Mouse (Mus musculus): ENCODE results near the gene Rxrb.
A peak's percentile ranks its signal among the peaks of the same experiment; 100 is the strongest.

Rxrb gene

DNA sequence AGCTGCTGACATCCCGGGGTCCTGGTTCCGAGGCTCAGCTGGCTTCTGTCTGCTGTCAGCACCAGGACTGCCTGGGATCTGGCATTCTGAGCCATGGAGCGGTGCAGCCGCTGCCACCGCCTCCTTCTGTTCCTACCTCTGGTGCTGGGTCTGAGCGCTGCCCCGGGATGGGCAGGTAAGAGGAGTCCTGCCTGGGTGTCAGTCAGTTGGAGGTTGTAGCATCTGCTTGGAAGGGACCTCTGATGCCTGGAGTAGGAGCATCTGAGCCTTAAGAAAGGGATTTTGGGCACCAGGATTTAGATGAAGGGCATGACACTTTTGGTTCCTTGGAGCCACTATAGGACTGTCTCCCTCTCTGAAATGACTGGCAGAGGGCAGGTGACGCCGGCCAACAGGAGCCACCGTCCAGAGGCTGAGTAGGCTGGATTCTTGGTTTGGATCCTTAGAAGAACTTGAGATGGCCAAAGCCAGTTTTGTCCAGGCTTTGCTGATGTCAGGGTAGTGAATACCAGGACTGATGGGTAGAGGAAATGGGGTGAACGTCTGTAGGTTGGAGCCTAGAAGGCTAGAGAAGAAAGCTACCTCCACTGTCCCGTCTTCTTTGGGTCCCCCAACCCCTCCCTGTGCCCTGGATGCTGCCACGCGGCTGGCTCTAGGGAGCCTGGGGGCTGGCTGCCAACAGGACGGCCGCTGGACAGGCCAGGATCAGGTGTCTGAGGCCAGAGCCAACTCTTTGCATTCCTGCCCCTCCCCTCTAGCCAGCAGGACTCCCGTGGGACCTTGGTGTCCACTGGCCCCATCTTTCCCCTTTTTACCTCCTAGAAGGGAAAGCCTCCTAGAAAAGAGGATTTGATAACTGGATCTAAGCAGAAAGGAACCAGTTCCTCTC, 8.2 kb downstream of the Rxrb start:
- no peak for DNase-seq (ENCODE audit: low read depth, low spot score)

DNA sequence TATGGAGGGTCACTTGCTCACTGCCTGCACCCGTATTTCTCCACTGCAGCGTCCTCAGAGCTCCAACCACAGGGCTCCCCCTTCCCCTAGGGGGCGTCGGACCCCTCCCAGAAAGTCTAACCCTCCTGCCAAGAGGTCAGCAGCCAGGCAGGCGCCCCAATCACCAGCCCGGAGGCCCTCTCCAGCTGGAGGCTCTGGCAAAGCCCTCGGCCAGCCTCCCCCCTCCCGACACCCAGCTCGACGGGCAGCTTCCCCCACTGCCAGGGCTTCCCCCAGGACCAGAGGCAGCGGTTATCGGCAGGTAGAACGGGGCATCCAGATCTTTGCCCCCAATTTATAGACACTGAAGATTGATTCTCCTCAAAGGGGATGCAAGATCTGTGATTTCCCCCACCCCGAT, 14.3 kb downstream of the Rxrb start:
- DNase-seq (ENCODE audit: low read depth, low spot score), result no peak

DNA sequence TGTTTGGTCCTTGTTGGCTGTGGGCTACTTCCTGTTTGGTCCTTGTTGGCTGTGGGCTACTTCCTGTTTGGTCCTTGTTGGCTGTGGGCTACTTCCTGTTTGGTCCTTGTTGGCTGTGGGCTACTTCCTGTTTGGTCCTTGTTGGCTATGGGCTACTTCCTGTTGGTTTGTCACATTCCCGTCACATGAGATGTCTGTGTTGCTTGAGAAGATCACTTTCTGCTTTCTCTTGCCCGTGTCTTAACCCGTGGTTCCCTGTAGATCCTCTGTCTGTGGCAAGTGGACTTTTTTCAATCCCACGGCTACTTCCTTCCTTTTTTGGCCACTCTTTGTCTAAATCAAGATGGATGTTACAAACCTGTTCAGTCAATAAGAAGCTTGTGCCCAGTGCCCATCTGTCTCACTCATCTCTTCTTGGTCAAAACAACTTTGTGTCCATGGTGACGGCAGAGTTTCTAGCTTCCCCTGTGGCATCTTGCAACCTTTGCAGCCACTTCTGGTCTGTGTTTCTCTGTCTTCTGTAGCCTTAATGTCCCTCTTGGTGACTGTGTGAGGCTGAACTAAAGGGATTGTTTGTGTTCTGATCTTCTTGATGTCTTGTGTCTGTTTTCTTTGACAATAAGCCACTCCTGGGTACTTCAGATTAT, 15.9 kb downstream of the Rxrb start:
- no peak for DNase-seq (ENCODE audit: low read depth, low spot score)

DNA sequence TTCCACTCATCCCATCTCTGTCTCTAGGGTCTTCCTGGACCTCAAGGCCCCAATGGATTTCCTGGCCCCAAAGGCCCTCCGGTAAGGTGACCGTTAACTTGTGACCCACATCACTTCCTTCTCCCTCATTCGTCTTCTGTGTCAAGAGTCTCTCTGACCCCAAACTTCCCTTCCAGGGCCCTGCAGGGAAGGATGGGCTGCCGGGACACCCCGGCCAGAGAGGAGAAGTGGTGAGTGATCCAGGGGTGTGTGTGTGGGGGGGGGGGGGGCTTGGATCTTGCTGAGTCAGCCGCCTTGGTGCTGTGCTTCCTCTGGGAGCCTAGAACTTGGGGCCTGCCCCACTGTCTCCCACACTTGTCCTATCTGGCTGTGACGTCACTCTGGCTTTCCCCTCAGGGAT, 25.6 kb downstream of the Rxrb start:
- DNase-seq (ENCODE audit: low read depth, low spot score), result no peak

DNA sequence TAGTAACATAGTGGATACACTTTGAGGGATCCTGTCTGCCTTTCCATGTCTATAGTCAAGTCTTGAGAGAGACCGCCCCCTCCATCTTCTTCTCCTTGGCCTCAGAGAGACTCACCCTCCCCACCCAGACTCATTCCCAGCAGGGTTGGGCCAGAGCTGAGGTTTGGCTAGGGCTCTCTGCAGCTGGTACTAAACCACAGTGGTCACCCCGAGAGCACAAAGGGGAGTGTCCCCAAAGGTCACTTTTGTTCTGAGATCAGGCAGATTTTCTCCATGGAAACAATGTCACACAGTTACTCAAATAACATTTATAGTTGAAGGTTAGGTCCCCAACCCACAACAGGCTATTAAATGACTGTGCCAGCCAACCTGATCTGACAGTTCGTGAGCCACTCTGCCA, 37.3 kb downstream of the Rxrb start:
- no peak for DNase-seq (ENCODE audit: low read depth, low spot score)

DNA sequence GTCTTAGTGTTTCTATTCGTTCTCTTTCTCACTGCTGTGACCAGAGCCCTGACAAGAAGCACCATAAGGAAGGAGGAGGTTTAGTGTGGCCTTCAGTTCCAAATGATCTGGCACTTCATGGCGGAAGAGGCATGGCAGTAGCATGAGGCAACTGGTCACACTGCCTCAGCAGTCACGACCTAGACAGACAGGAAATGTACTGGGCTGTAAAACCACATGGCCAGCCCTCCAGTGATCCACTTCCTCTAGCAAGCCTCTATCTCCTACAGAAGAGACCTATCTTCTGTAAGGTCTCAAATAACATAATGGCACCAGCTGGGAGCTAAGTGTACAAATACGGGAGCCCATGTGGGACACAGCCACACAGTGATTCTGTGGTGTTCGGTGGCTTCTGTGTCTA, 40.5 kb downstream of the Rxrb start:
- peak; percentile 50 for DNase-seq (ENCODE audit: low read depth, low spot score)

DNA sequence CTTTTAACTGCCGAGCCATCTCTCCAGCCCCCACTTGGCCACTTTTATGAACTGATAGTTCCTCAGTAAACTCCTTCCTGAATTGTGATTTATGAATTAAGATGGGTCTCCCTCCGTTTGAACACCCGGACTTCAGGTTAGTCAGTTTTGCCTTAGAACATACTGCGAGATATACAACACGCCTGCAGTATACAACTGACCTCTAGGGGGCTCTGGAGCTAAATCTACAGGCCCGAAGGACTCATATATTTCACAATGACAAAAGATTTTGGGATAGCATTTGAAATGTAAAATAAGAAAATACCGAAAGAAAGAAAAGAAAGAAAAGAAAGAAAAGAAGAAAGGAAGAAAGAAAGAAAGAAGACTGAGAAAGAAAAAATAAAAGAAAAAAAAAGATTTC, 43.7 kb downstream of the Rxrb start:
- DNase-seq (ENCODE audit: low read depth, low spot score), result peak; percentile 78

DNA sequence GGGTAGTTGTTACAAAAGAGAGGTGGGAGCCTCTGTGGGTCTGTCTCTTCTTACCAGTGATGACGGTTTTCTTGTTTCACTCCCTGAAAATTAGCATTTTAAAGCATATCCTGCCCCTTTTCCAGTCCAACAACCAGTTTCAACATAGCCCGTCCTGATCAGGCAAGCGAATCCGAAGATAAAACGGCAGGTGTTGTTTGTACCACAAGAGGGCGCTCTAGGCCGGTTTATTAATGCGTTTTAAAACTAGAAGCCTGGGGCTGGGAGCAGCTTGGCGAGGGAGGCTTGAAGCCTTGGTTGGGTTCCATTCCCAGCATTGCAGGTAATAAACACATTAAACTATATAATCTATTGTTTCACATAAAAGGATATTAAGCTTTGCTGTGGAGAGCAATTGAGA, 45.9 kb downstream of the Rxrb start:
- DNase-seq (ENCODE audit: low read depth, low spot score), result peak; percentile 88

DNA sequence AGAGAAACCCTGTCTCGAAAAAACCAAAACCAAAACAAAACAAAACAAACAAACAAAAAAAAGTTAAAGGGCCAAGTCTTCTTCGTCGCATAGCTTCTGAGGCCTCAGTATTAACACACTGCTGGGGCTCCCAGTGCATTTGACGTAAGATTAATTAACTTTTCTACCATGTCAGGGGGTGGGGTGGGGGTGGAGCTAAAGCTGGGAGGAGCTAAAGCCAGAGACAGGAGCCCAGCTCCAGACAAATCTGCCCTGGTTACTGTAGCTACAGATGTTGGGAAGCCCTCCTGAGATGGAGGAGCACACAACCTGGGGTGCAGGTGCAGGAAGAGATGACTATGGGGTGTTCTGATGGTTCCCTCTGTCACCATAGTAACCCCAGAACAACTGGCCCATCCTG, 46.5 kb downstream of the Rxrb start:
- peak; percentile 61 for DNase-seq (ENCODE audit: low read depth, low spot score)

DNA sequence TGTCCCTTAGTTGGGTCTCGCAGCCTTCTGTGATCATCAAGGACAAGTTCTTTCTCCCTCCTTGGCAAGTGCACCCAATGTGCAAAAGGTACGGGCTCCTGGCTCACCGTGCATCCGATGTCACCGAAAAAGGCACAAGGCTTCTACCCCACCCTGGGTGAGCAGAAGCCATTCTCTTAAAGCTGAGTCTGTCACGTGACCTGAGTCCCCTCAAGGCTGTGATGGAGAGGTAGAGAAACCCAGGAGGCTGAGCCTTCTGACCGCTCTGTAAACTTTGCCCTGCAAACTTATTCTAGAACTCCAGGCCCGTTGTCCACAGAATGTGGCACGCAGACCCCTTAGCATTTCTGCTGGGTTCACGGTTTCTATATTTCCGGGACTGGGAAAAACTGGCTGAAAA, 47.4 kb downstream of the Rxrb start:
- DNase-seq (ENCODE audit: low read depth, low spot score), result no peak

DNA sequence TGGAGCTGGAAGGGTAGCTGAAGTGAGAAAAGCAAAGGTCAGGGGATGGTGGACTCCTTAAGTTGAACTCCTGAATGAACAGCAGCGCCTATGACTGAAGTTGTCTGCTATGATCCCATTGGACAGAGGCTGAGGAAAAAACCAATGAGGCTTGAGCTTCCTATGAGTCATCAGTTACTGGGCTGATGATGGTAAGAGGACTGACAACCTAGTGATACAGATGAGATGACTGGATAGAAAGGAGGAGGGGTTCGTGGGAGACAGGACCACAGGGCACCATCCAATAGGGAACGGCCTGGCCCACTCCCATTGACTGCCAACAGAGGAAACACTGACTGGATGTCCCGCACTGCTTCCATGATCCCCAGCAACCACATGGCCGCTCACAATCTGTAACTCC, 48.0 kb downstream of the Rxrb start:
- peak; percentile 68 for DNase-seq (ENCODE audit: low read depth, low spot score)

DNA sequence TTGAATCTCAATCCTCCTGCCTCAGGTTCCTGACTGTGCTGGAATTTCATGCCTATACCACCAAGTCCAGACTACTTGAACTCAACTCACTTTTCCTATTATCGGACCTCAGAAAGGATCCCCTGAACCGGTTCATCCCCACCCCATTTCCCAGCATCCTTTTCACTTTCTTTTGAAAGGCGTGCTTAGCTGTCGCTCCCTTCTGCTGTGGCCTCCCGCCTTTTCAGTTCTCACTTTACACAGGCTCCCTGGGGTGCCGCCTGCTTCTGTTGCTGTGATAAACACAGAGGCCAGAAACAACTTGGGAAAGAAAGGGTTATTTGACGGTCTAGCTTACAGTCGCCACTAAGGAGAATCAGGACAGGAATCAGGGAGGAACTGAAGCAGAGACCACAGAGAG, 51.5 kb downstream of the Rxrb start:
- DNase-seq (ENCODE audit: low read depth, low spot score), result no peak

DNA sequence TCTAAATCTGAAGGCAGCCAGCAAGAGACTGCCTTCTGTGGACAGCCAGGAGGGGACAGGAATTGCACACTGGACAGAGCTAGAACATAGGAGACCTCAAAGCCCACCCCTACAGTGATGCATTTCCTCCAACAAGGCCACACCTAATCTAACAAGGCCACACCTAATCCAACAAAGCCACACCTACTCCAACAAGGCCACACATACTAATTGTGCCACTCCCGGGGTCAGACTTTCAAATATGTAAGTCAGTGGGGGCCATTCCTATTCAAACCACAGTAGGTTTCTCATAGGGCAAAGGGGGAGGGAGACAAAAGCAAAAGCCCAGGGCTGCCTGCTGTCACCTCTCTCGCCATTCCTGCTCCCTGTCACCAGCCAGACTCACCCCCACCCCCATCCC, 55.8 kb downstream of the Rxrb start:
- no peak for DNase-seq (ENCODE audit: low read depth, low spot score)
